Mouse (Mus musculus) thymus, postnatal 0 days (tissue): ENCODE measurements around the gene Prrc2a. TPM values are rescaled to one million over a fixed set of nuclear protein-coding genes. Genes with fewer than 3 reads are reported as not detected.

Experiments used
- DNase-seq: peaks from one replicate; pipeline ENCODE4 v3.0.0-alpha.2; 2015; ENCODE audit warnings: low spot score
- polyA plus RNA-seq: library from polyadenylated mRNA; unstranded; fragments of >200 nt; fragmentation: Nextera tagmentation; extraction: Ambion mirVana; gene quantifications from 2 replicates; pipeline ENCODE4 v1.2.1, GENCODE M21; 2015

The Prrc2a gene
- polyA plus RNA-seq, result 81.3 and 113 TPM in 2 replicates

GRCm38 (mm10) chr17:35164568-35165450, at the start of gene Prrc2a:
Prrc2a (minus strand) TSS chr17:35164897.
- peak; percentile 99 for DNase-seq

GRCm38 (mm10) chr17:35213071-35213470, 48.4 kb upstream of the Prrc2a start:
- DNase-seq, result no peak

DNA sequence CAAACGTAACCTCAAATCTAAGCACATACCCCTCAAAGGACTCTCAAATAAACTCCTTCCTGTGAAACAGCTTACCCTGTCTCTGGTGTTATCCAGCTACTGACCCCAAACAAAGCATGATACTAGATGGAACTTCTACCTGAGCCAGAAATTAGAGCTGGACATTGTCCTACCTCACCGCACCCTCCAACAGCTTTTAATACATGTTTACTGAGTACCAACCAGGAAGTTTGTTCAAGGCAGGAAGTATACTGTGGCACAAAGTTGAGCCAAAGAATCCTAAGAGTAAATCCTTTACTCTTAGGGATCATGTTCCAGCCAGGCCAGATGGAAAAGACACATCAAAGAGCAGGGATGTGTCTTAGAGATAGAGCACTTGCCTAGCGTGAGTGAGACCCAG, 45.9 kb upstream of the Prrc2a start:
- DNase-seq, result no peak

DNA sequence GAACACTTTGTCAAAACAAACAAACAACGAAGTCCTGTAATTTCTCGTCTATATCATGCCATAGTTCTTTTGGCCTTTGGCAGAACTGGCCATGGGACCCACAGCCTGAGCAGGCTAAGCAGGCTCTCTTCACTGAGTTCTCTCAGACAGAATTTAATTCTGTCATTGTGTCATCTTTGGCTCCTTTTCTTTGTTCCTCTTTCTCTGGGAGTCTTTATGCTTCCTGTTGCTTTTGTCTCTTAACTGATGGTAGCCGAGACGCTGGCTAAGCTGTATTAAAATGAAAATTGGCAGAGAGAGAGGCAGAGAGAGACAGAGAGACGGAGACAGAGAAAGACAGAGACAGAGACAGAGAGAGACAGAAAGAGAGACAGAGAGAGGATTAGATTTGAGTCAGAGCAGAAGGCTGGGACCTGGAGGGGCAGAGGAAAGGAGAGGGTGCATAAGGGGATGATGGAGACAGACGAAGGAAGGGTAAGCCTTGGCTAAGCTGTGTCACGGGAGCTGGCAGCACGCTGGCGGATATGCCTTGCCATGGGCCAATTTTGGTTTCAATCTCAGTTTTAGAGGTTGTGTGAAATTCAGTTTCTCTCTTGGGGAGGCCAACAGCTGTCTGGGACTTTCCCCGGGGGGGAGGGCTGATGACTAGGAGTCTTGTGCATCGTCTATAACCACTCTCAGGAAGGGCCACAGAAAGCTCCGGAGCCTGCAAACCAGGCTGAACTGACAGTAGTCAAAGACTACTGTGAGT, 45.3 kb upstream of the Prrc2a start:
- no peak for DNase-seq

DNA sequence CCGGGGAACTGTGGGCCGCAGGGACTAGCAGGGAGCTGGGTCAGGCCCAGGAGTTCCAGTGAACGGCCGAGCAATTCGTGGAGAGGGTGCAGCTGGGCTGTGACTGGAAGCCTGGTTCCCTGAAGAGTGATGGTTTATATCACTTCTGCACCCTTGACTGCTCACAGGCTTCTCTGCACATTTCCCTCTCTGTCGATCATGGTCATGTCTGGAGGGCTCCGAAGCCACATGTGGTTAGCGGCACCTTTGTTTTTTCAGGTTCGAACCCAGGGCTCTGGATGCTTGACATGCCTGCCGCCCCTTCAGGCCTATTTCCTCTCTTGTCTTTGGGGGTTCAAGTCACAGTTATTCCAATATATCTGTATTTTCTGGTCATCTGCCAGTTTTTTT, 40.7 kb upstream of the Prrc2a start:
- DNase-seq, result no peak

GRCm38 (mm10) chr17:35204494-35205379, 40.0 kb upstream of the Prrc2a start, which contains the start of gene Lta:
Lta (minus strand) TSS chr17:35205351.
- DNase-seq, result peak; percentile 85

GRCm38 (mm10) chr17:35202442-35202841, 37.7 kb upstream of the Prrc2a start:
- DNase-seq, result no peak

GRCm38 (mm10) chr17:35201787-35202186, 37.1 kb upstream of the Prrc2a start, which contains the start of gene Tnf:
Tnf (minus strand) TSS chr17:35202007.
- peak; percentile 48 for DNase-seq

GRCm38 (mm10) chr17:35201128-35201527, 36.4 kb upstream of the Prrc2a start:
- DNase-seq, result no peak

DNA sequence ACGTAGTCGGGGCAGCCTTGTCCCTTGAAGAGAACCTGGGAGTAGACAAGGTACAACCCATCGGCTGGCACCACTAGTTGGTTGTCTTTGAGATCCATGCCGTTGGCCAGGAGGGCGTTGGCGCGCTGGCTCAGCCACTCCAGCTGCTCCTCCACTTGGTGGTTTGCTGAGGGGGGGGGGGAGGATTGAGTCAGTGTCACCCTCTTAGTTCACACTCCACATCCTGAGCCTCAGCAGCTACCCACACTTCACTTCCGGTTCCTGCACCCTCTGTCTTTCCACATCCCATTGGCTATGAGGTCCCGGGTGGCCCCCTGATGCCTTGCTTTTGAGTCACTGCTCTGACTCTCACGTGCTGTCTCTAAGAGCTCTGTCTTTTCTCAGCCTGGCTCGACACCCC, 35.7 kb upstream of the Prrc2a start:
- peak; percentile 93 for DNase-seq

GRCm38 (mm10) chr17:35198946-35199345, 34.2 kb upstream of the Prrc2a start:
- no peak for DNase-seq

- DNase-seq, result no peak
Measured at GRCm38 (mm10) chr17:35198029-35198428, 33.3 kb upstream of the Prrc2a start.

GRCm38 (mm10) chr17:35197126-35197525, 32.4 kb upstream of the Prrc2a start:
- peak; percentile 67 for DNase-seq

DNA sequence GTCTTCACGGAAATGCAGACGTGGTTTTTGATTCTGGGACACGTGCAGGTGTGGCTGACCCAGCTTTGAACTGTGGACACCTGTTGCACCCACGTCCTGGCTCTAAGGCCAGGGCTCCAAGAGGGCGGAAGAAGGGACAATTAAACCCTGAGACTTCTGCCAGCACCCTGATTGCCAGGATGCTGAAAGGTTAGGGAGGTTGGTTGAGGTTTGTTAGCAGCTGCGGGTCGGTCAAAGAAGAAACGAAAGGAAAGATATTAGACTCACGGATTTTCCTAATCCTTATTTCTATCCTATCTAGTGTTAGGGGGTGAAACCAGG, 31.6 kb upstream of the Prrc2a start:
- peak; percentile 35 for DNase-seq

GRCm38 (mm10) chr17:35195631-35196320, 31.1 kb upstream of the Prrc2a start:
- DNase-seq, result peak; percentile 95

DNA sequence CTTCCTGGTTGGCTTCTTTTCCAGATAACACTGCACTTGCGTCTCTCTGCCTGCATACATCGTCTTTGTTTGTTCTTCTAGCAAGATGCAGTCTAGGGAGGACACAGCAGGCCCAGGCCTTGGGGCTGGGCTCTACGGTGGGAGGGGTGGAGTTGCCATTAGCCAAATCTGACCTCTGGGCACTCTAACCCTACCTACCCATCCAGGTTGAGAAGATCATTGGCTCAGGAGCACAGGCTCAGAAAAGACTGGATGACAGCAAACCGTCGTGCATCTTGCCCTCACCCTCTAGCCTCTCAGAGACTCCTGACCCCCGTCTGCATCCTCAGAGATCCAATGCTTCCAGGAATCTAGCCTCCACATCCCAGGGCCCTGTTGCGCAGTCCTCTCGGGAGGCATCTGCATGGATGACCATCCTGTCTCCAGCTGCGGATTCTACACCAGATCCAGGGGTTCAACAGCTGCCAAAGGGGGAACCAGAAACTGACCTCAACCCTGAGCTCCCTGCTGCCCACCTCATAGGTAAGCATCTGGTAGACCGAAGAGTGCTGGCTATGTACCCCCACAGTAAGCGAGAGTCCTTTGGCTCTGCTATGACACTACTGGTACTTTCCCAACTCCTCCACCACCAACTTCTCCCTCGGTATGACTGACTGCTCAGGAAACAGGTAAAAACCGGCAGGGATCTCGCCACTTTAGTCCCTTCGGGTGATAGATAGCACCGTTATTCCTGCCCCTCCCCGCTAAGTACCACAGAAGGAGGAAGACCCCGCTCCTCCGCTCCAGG, 30.3 kb upstream of the Prrc2a start:
- DNase-seq, result peak; percentile 31

GRCm38 (mm10) chr17:35193881-35194843, 29.5 kb upstream of the Prrc2a start, which contains the start of gene Ltb:
Ltb (plus strand) TSS chr17:35194439.
- peak; percentile 90 for DNase-seq

GRCm38 (mm10) chr17:35192924-35193323, 28.2 kb upstream of the Prrc2a start:
- no peak for DNase-seq

GRCm38 (mm10) chr17:35191723-35192122, 27.0 kb upstream of the Prrc2a start:
- DNase-seq, result no peak
